Mouse (Mus musculus) frontal cortex, postnatal 36 days (tissue): Measurements from ENCODE around the gene Tox3.

Source experiments
- DNase-seq, 2 experiments: peaks; one replicate each; pipeline ENCODE4 v3.0.0; 2022; ENCODE audit warnings: low spot score in 2 of 2

Gene Tox3

DNA sequence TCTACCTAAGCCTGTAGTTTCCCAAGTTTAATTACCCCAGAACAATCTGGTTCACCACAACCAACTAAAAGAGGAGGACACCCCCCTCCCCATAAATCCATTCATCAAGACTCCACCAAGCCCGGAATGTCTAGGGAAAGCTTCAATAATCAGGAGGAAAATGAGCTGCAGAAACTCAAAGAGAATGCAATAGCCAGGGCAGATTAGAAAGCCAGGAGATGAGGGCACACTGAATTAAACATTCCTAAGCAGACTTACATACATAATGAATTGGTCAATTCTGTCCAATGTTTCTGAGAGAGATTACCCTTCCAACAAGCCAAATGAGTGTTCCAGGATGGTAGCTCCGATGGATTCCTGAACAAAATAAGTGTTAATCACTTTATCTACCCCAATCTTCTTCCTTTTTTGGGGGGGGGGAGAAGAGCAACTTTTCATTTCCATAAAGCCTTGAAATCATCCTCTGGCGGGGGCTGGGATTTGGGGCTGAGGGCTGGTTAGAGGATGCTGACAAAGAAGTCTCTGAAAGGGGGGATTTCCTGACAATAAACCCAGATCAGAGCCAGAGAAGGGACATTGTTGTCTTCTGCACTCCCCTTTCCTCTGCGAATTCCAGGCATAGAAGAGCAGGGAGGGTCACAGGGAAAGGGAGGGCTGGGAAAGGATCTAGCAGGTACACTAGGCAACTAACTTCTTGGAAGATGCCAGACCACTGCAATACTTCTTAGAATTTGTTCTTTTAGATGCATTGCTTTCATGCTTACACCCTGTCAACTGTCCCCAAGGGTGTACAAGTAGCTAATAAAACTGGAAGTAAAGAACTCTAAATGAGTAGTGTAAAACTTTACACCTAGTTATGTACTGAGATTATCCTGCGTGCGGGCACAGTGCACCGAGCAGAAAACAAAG lies 17.5 kb downstream of the Tox3 start:
- no peak for DNase-seq

- no peak for DNase-seq
Measured at GRCm38 (mm10) chr8:90323824-90324223, 24.3 kb downstream of the Tox3 start.

DNA sequence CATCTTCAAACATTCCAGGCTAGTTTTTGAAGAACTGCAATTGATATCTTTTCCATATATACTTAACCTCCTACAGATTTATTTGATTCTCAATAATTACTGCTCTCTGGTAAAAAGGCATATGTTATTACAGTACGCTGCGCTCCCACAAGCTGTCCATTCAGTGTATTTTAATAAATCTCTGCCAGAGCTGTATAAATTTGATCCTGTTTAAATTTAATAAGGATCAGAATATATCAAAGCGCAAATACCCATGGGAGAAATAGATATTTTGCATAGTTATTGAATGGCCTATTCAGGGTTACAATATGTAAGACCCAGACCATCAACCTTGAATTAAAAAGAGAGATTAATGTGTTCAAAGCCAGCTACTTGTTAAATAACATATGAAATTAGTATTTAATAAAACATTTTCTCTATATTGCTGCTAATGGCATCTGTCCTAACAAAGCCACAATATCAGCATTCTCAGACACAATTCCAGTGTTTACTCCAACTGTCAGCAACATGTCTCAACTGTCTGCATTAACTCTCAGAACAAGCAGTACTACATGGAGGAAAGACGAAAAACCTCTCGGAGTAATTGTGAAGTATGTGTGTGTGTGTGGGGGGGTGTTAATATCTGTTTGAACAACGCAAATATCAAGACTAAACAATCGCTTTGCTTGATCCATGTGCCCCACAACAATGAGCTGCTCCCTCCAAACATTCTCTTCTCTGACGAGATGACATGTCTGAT lies 25.3 kb downstream of the Tox3 start:
- no peak for DNase-seq

DNA sequence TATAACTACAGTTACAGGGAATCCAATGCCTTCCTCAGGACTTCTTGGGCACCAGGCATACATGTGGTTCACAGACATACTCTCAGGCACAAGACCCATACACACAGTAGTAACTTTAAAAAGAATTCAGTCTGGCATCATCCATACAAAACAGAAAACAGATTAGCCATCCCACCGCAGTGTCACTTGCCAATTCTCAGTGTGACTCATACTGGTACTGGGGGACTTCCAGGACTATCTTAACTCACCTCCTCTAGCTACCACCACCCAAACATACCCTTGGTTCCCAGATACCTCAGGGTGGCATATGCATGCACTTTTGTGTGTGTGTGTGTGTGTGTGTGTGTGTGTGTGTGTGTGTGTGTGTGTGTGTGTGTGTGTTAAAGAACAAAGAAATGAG lies 26.9 kb downstream of the Tox3 start:
- DNase-seq, result no peak

- no peak for DNase-seq
Measured at GRCm38 (mm10) chr8:90314312-90314711, 33.8 kb downstream of the Tox3 start.

DNA sequence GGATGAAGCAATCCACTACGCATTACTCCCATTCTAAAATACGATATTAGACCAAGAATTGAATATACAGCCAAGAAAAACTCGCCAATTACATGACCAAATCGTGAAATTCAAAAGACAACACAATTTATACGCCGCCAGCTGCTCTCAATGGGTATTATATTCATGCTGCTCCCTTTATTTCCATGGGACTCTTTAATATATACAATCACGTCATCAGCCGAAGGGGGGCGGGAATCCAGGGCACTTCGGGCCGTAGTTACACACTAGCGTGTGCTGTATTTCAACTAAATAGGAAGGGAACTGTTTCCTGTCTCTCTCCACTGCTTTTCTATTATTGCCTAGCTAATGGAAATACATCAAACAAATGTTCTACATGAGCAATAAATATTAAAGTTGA lies 45.2 kb downstream of the Tox3 start:
- no peak for DNase-seq

DNA sequence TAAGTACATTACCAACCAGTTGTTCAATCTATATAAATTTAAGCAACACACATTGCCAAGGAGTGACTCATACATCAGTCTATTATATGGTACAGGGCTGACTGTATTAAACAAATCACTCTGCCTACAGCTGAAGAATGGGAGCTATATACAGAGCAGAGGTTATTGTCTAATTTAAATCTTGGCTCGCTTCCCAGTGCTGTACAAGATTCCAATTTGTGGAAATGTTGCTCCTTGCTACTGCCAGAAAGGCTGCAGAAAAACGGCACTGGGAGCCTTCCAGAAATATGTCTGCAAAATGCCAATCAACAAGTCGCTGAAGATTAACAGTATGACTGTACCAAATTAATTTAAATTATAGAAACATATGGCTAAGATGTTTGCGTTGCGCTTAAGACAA lies 45.9 kb downstream of the Tox3 start:
- DNase-seq, result peak in 1 of 2 experiments; percentile 57

DNA sequence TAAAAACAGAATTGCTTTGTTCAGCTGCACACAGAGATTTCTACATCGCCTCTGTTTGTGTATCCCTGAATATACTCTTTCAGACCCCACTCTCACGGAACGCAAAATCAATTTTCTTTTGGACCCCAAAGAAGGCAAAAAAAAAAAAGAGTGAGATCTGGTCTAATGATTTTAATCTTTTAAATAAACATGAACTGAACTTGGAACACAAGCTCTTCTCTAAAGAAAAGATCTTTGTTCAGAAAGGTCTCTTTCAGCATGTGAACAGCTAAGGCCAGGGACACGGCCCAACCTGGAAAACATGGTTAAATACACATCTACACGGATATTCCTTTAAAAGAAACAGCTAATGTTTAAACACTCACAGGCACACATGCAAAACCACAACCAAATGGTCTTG lies 46.6 kb downstream of the Tox3 start:
- DNase-seq, result no peak

DNA sequence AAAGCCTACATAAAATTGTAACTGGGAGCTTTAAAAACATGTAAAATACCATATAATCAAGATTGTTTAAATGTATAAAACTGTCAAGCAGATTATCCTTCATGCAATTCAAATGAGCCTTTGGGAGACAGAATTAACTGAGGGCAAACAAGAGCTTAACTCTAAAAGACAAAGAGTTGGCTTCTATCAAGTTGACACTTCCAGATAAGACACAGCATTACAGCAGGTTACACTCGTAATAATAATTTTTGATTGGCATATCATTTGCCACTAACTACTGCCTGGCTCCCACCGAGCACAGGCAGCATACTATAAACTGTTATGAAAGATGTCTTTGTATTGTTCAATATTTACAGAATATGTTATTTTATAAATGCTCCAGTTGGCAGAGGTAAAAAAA lies 47.2 kb downstream of the Tox3 start:
- no peak for DNase-seq

DNA sequence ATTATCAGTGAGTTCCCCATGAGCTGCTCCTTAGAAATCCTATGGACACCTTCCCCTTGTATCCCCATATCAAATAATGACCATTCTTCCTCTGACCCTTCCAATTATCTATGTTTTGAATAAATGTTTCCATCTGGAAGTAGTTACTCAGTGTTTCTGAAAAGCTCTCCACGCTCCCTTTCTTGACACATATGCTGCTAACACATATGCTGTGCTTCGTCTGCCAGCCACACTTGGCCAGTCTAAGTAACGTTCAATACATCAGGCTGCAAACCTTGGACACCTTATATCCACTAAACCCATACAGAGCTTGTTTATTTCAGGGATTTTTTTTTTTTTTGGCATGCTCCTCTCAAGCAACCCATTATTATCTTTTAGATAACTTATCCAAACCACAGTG lies 54.1 kb downstream of the Tox3 start:
- DNase-seq, result no peak

DNA sequence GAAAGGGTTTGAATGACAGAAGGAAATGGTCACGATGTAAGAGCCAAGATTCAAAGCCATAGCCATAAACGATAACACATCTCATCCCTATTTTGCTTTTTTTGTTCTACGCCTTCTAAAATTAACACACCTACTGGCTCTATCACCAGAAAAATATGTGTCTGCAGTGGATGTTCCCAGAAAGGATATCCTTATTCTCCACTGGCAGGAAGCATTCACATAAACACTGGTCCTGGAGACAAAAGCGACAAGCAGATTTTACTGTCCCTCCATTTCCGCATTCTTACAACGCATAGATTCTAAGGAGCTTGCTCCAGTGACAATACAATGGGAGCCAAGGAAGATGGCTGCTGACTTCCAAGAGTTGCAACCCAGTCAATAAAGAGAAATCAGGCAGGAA lies 57.3 kb downstream of the Tox3 start:
- no peak for DNase-seq

- no peak for DNase-seq
Measured at GRCm38 (mm10) chr8:90276722-90277121, 71.4 kb downstream of the Tox3 start.

- DNase-seq, result no peak
Measured at GRCm38 (mm10) chr8:90273182-90273581, 75.0 kb downstream of the Tox3 start.

- DNase-seq, result no peak
Measured at GRCm38 (mm10) chr8:90271920-90272319, 76.2 kb downstream of the Tox3 start.

DNA sequence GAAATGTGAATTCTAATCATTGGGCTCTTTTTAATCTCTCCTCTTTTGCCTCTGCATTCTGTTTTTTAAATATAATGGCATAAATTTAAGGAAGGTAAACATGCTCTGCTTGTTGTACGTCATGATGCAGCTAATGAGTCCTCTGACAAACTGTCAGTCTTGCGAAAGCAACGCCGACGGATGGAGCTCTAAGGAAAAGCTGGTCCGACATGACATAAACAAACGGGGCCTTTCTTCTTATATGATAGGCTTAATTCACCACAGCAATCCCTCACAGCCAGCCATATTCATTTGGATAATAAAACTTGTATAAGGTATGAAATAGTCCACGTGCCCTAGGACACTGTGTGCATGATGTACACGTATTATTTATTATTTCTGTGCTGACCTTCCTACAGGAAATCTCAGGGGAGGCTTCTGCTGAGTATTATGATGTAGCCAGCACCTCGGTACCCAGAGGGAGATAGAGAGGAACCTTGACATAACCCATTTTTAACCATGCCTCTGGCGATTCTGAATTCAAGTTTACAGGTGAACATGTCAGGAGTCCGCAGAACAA lies 80.4 kb downstream of the Tox3 start:
- DNase-seq, result no peak

- no peak for DNase-seq
Measured at GRCm38 (mm10) chr8:90266986-90267385, 81.2 kb downstream of the Tox3 start.

- no peak for DNase-seq
Measured at GRCm38 (mm10) chr8:90266239-90266638, 81.9 kb downstream of the Tox3 start.

DNA sequence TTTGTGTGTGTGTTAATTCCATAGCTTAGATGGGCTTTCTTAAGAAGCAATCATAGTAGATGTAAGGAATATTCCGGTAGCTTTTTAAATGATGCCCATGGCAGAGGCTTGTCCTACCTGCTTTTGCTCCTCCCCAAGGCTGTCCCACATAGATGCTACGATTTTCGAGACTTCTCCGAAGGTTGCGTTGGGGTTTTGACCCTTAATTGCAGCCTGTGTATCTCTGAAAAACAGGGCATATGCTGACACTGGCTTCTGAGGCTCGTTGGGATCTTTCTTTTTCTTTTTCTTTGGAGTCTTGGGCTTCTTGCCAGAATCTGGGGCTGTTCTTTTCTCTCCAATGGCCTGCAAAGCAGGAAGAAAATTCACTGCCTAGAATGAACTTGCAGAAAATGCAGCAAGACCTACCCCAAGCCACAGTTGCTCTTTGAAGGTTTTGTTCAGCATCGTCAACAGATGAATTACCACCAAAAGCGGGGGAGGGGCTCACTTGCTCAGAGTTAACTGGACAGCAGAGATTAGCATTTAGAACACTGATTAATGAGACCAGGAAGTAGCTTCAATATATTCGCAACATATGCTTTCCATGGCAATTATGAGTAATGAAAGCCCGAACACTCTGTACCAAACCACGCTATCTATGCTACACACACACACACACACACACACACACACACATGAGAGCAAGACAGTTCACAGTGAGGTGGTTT lies 93.8 kb downstream of the Tox3 start:
- DNase-seq, result peak in 1 of 2 experiments; percentile 23

- DNase-seq, result no peak
Measured at GRCm38 (mm10) chr8:90246357-90246756, 101.8 kb downstream of the Tox3 start.

GRCm38 (mm10) chr8:90245828-90246227 lies 102.3 kb downstream of the Tox3 start:
- no peak for DNase-seq

DNA sequence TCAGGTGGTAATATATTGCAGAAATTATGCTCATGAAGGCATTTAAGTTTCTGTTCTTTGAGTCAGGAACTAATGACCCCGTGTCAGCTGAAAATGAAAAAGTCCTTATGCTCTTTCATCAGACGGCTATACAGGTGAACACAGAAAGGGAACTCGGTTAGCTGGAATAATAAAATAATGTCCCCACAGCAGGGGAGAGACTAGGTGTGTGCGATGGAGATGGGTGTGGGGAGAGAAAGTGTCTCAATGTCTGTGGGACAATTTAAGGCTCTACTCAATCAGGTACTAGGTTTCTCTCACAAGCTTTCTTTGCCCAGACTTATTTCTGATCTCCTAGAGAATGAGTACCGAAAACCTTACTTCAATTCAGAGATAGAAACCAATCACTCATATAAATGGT lies 103.0 kb downstream of the Tox3 start:
- DNase-seq, result no peak
